Mouse (Mus musculus) mesoderm, embryonic 11.5 days (tissue): Measurements from ENCODE around the gene Slc37a1.

ENCODE experiments used
- DNase-seq: peaks from one replicate; pipeline ENCODE4 v3.0.0-alpha.2; 2012; ENCODE audit warnings: low read depth, low spot score

The Slc37a1 gene

GRCm38 (mm10) chr17:31317521-31318272, 31.1 kb downstream of the Slc37a1 start:
- no peak for DNase-seq

GRCm38 (mm10) chr17:31318906-31319767, 32.5 kb downstream of the Slc37a1 start:
- DNase-seq, result no peak

GRCm38 (mm10) chr17:31321425-31321824, 34.8 kb downstream of the Slc37a1 start:
- no peak for DNase-seq

GRCm38 (mm10) chr17:31322446-31322845, 35.9 kb downstream of the Slc37a1 start:
- DNase-seq, result no peak

GRCm38 (mm10) chr17:31323379-31323778, 36.8 kb downstream of the Slc37a1 start:
- no peak for DNase-seq

- DNase-seq, result no peak
Observed at GRCm38 (mm10) chr17:31324227-31324626, 37.6 kb downstream of the Slc37a1 start.

- DNase-seq, result peak; percentile 68
Observed at GRCm38 (mm10) chr17:31325451-31326219, 39.0 kb downstream of the Slc37a1 start.

- DNase-seq, result no peak
Observed at GRCm38 (mm10) chr17:31326220-31326852, 39.7 kb downstream of the Slc37a1 start.

- DNase-seq, result no peak
Observed at GRCm38 (mm10) chr17:31328466-31328865, 41.9 kb downstream of the Slc37a1 start.

- peak; percentile 79 for DNase-seq
Observed at GRCm38 (mm10) chr17:31330622-31331021, 44.0 kb downstream of the Slc37a1 start.

- DNase-seq, result no peak
Observed at GRCm38 (mm10) chr17:31331273-31331672, 44.7 kb downstream of the Slc37a1 start.

- no peak for DNase-seq
Observed at GRCm38 (mm10) chr17:31331920-31332319, 45.3 kb downstream of the Slc37a1 start.

- DNase-seq, result no peak
Observed at GRCm38 (mm10) chr17:31332333-31332732, 45.7 kb downstream of the Slc37a1 start.

GRCm38 (mm10) chr17:31334509-31335260, 48.1 kb downstream of the Slc37a1 start:
- no peak for DNase-seq

GRCm38 (mm10) chr17:31335344-31336080, 48.9 kb downstream of the Slc37a1 start:
- no peak for DNase-seq

- DNase-seq, result no peak
Observed at GRCm38 (mm10) chr17:31339769-31340168, 53.2 kb downstream of the Slc37a1 start.

GRCm38 (mm10) chr17:31342191-31342590, 55.6 kb downstream of the Slc37a1 start:
- peak; percentile 31 for DNase-seq

- DNase-seq, result peak; percentile 81
Observed at GRCm38 (mm10) chr17:31344172-31344801, 57.7 kb downstream of the Slc37a1 start.

- DNase-seq, result no peak
Observed at GRCm38 (mm10) chr17:31344816-31345215, 58.2 kb downstream of the Slc37a1 start.
